Comparison of ENCODE assay signal across 16 mouse cellular contexts in genomic region chr19:50486345-50486744, GRCm38 (mm10).
"Had no signal": no experiment of that assay in that cellular context is flagged by ENCODE, and none has a peak within 500 bp of the region (broad histone marks: within the 10 kb centered on the region; RNA-seq: fewer than 3 reads in every experiment).

No protein-coding gene starts in this region.

- H3K27ac ChIP-seq: neural tube, embryonic 13.5 days; neural tube, embryonic 15.5 days; stomach, embryonic 15.5 days; stomach, postnatal 0 days had no signal

- H3K27me3 ChIP-seq: neural tube, embryonic 13.5 days; neural tube, embryonic 15.5 days; stomach, embryonic 15.5 days had no signal

- H3K4me3 ChIP-seq: neural tube, embryonic 13.5 days; neural tube, embryonic 15.5 days; stomach, embryonic 15.5 days had no signal

- H3K4me2 ChIP-seq: neural tube, embryonic 13.5 days; neural tube, embryonic 15.5 days; stomach, embryonic 15.5 days had no signal

- H3K36me3 ChIP-seq: neural tube, embryonic 13.5 days; neural tube, embryonic 15.5 days; stomach, embryonic 15.5 days had no signal

- H3K9ac ChIP-seq: neural tube, embryonic 13.5 days; neural tube, embryonic 15.5 days; stomach, embryonic 15.5 days had no signal

- DNase-seq: retina, postnatal 1 day; right cerebral cortex, adult 18-20 months; right cerebral cortex, postnatal 14 days; right cerebral cortex, postnatal 25 days; right cerebral cortex, postnatal 4 days; spleen, adult 18-20 months; thymus, adult 18-20 months; thymus, adult 2 months; thymus, postnatal 14 days; thymus, postnatal 25 days; thymus, postnatal 36 days; thymus, postnatal 4 days had no signal

- H3K9me3 ChIP-seq: neural tube, embryonic 13.5 days; neural tube, embryonic 15.5 days; stomach, embryonic 15.5 days had no signal
